Mouse (Mus musculus): ENCODE measurements around the gene Trp53rkb. TPM values are rescaled to one million over a fixed set of nuclear protein-coding genes. Genes with fewer than 3 reads are reported as not detected.

Gene Trp53rkb
- total and polyA plus RNA-seq, 3 experiments, result 7.0 to 9.1 (median 7.1) TPM

- no peak overlapping the region for H3K9ac ChIP-seq (ENCODE audit: insufficient read depth, low read depth)
- no peak overlapping the region for H3K27ac ChIP-seq (ENCODE audit: insufficient read depth, low read depth)
- no peaks in the 10 kb centered on the region for H3K27me3 ChIP-seq (replicated peaks)
- dilution Hi-C loops (cut with MboI; ENCODE audit: extremely low pct_ligation_motif_present, extremely low pct_unique_long_range_greater_than_20kb, low sequenced_read_pairs), result no loop called here
- peak; percentile 29 for DNase-seq (ENCODE audit: extremely low read depth)
- H3K79me2 ChIP-seq (replicated peaks; ENCODE audit: control insufficient read depth, extremely low read depth, insufficient read depth, poor library complexity, severe bottlenecking), result no peaks in the 10 kb centered on the region
- H3K4me2 ChIP-seq (ENCODE audit: insufficient read depth, low read depth, poor library complexity, severe bottlenecking), result no peak overlapping the region
- H3K36me3 ChIP-seq (replicated peaks in 1 of 2; ENCODE audit: control insufficient read depth in 1 of 2, insufficient read depth in 1 of 2, low read length in 1 of 2), result peaks cover 0 to 22% of the 10 kb centered on the region in 2 experiments
- in situ Hi-C loops (cut with MboI; ENCODE audit: low pct_ligation_motif_present, low pct_unique_long_range_greater_than_20kb, low sequenced_read_pairs), result no loop called here
- no peak overlapping the region for H3K4me3 ChIP-seq (replicated peaks in 1 of 3; ENCODE audit: low read depth in 2 of 3, low read length in 2 of 3, poor library complexity in 1 of 3)
- no peaks in the 10 kb centered on the region for H3K9me3 ChIP-seq (replicated peaks; ENCODE audit: low read length)
- H3K4me1 ChIP-seq (ENCODE audit: control insufficient read depth in 1 of 2, insufficient read depth in 2 of 2), result peaks cover 18 to 49% of the 10 kb centered on the region in 2 experiments
- TF ChIP-seq IRF4 (IDR thresholded peaks at IDR 0.05; ENCODE audit: low read depth, low read length) (peak; percentile 73), EP300 (IDR thresholded peaks at IDR 0.05; ENCODE audit: low read length) (peak; percentile 51; the same call in 1 of the 2 replicates), ELF1 (IDR thresholded peaks at IDR 0.05; ENCODE audit: low read depth, low read length) (no peak)
Observed at GRCm38 (mm10) chr2:166819849-166820248, 27.5 kb downstream of the Trp53rkb start.

- peaks cover 0 to 25% of the 10 kb centered on the region in 2 experiments for H3K36me3 ChIP-seq (replicated peaks in 1 of 2; ENCODE audit: control insufficient read depth in 1 of 2, insufficient read depth in 1 of 2, low read length in 1 of 2)
- no peaks in the 10 kb centered on the region for H3K9me3 ChIP-seq (replicated peaks; ENCODE audit: low read length)
- DNase-seq (ENCODE audit: extremely low read depth), result no peak
- in situ Hi-C loops (cut with MboI; ENCODE audit: low pct_ligation_motif_present, low pct_unique_long_range_greater_than_20kb, low sequenced_read_pairs) (no loop called here), dilution Hi-C loops (cut with MboI; ENCODE audit: extremely low pct_ligation_motif_present, extremely low pct_unique_long_range_greater_than_20kb, low sequenced_read_pairs) (no loop called here)
- TF ChIP-seq SIN3A (IDR thresholded peaks at IDR 0.05; ENCODE audit: low read length), result no peak
- TF ChIP-seq ZNF384 (IDR thresholded peaks at IDR 0.05; ENCODE audit: low read depth, low read length), result no peak
- TF ChIP-seq HCFC1 (IDR thresholded peaks at IDR 0.05; ENCODE audit: low read depth, low read length), result no peak
- TF ChIP-seq ZMIZ1 (IDR thresholded peaks at IDR 0.05; ENCODE audit: low read depth, low read length), result no peak
- TF ChIP-seq TCF12 (IDR thresholded peaks at IDR 0.05; ENCODE audit: low read depth, low read length), result no peak
- H3K4me2 ChIP-seq (ENCODE audit: insufficient read depth, low read depth, poor library complexity, severe bottlenecking), result no peak overlapping the region
- H3K4me3 ChIP-seq (replicated peaks in 1 of 3; ENCODE audit: low read depth in 2 of 3, low read length in 2 of 3, poor library complexity in 1 of 3), result no peak overlapping the region
- no peak overlapping the region for H3K9ac ChIP-seq (ENCODE audit: insufficient read depth, low read depth)
- H3K27ac ChIP-seq (ENCODE audit: insufficient read depth, low read depth), result no peak overlapping the region
- peaks cover 20 to 59% of the 10 kb centered on the region in 2 experiments for H3K4me1 ChIP-seq (ENCODE audit: control insufficient read depth in 1 of 2, insufficient read depth in 2 of 2)
- no peaks in the 10 kb centered on the region for H3K27me3 ChIP-seq (replicated peaks)
- no peaks in the 10 kb centered on the region for H3K79me2 ChIP-seq (replicated peaks; ENCODE audit: control insufficient read depth, extremely low read depth, insufficient read depth, poor library complexity, severe bottlenecking)
Observed at GRCm38 (mm10) chr2:166820844-166821243, 28.5 kb downstream of the Trp53rkb start.

GRCm38 (mm10) chr2:166821406-166821805 lies 29.1 kb downstream of the Trp53rkb start:
- Histone ChIP-seq H3K36me3 (replicated peaks in 1 of 2; ENCODE audit: control insufficient read depth in 1 of 2, insufficient read depth in 1 of 2, low read length in 1 of 2) (peaks cover 0 to 25% of the 10 kb centered on the region in 2 experiments), H3K4me1 (ENCODE audit: control insufficient read depth in 1 of 2, insufficient read depth in 2 of 2) (peaks cover 21 to 65% of the 10 kb centered on the region in 2 experiments)

More at GRCm38 (mm10) chr2:166821406-166821805, 29.1 kb downstream of the Trp53rkb start:
- Histone ChIP-seq H3K27ac (ENCODE audit: insufficient read depth, low read depth) (no peak overlapping the region), H3K4me3 (replicated peaks in 1 of 3; ENCODE audit: low read depth in 2 of 3, low read length in 2 of 3, poor library complexity in 1 of 3) (no peak overlapping the region), H3K27me3 (replicated peaks) (no peaks in the 10 kb centered on the region), H3K9me3 (replicated peaks; ENCODE audit: low read length) (no peaks in the 10 kb centered on the region), H3K9ac (ENCODE audit: insufficient read depth, low read depth) (no peak overlapping the region), H3K79me2 (replicated peaks; ENCODE audit: control insufficient read depth, extremely low read depth, insufficient read depth, poor library complexity, severe bottlenecking) (no peaks in the 10 kb centered on the region), H3K4me2 (ENCODE audit: insufficient read depth, low read depth, poor library complexity, severe bottlenecking) (no peak overlapping the region)
- DNase-seq (ENCODE audit: extremely low read depth), result no peak
- dilution Hi-C loops (cut with MboI; ENCODE audit: extremely low pct_ligation_motif_present, extremely low pct_unique_long_range_greater_than_20kb, low sequenced_read_pairs) (no loop called here), in situ Hi-C loops (cut with MboI; ENCODE audit: low pct_ligation_motif_present, low pct_unique_long_range_greater_than_20kb, low sequenced_read_pairs) (no loop called here)
- TF ChIP-seq MAFK (IDR thresholded peaks at IDR 0.05; ENCODE audit: insufficient replicate concordance, low read length), result no peak
- TF ChIP-seq ZC3H11A (IDR thresholded peaks at IDR 0.05; ENCODE audit: low read depth, low read length), result no peak
- TF ChIP-seq PAX5 (IDR thresholded peaks at IDR 0.05; ENCODE audit: low read length), result no peak

All from CH12.LX (cell line).